Mouse (Mus musculus) ovary, adult 18-20 months (tissue): ENCODE data around the gene Lrrc43.

ENCODE experiments used
- DNase-seq: peaks from one replicate; pipeline ENCODE4 v3.0.0; 2022; ENCODE audit warnings: low spot score, mixed read lengths

Gene Lrrc43

DNA sequence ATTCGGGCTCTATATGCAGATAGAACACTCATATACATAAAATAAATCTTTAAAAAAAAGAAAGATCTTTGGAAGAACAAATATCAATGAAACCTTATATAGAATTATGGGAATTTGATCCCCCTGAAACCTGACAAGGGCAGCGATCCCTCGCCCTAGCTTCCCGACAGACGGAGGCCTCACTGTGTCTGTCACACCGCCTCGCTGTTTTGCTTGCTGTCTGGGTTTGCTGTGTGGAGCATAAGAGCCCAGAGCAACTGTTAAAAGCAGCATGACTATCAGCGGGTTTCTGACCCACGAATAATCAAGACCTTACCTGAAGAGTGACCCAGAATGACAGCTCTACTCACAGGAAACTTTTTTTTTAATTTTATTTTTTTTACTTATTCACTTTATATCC, 31.6 kb downstream of the Lrrc43 start:
- DNase-seq: no peak

- DNase-seq: no peak
These were observed 32.5 kb downstream of the Lrrc43 start for GRCm38 (mm10) chr5:123521621-123522020.

DNA sequence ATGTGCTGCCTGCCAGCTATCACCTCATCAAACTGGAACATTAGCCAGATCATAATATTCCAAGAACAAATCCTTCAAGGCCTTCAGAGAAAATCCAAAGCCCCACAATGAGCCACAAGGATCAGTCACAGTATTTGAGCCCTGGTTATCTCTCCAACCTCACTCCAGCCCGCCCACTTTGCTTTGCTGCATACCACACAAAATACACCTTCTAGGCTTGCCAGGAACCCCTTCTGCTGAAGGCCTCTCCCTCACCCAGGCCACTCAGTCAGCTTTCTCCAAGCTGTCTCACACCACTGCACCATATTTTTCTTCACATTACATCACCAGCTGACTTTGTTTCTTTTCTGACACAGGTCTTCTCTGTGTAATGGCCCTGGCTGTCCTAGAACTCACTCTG, 33.1 kb downstream of the Lrrc43 start:
- DNase-seq: no peak

DNA sequence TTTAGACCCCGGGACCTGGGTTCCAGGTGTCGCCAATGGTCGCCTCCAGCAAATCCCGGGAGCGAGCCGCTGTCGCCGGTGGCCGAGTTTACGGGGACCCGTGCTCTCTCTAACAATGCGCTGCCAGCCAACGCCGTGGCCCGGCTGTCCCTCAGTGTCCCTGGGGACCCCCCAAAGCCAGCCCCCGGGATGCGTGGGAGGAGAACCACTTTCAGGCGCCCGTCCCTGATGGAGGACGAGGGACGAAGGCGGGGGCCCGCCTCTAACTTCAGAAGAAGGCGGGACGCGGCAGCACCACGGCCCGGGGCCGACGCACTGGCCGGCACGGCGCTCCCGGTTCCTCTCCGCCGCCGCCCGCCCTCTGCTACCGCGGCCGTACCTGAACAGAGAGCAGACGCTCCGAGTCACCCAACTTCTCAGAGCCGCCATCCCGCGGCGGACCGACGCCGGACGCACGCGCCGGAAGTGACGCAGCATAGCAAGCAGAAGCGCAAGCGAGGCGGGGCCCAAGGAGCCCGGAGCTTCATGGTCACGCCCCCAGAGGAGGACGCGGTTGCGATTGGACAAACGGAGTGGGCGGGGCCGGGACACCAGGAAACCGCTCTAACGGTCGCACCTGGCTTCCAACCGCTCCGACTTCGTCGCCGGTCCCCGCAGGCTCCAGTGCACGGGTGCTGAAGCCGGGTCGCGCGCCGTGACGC, 34.7 kb downstream of the Lrrc43 start, which contains the start of gene Diablo:
TSS of gene Diablo (minus strand) at position 485 of the 701 bp plus-strand sequence.
- DNase-seq: peak; percentile 95

DNA sequence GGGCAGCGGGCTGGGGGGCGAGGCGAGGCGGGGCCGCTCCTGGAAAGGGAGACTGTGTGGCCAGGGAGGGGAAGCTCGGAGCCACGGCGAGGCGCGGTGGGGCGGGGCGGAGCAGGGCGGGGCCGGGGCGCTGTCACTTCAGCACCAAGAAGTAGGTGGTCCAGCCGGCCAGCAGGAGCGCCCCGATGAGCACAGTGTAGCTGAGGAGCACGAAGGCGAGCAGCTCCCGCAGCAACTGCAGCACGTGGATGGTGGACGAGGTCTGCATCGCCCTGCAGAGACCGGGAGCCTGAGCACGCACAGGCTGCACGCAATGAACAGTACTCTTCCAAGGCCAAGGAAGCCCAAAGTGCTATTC, 35.3 kb downstream of the Lrrc43 start:
- DNase-seq: no peak

GRCm38 (mm10) chr5:123525281-123525680, 36.2 kb downstream of the Lrrc43 start, which contains the start of gene Gm49027:
Gene Gm49027, minus strand, starts transcription at chr5:123525488.
- peak; percentile 1 for DNase-seq

- no peak for DNase-seq
These were observed 36.9 kb downstream of the Lrrc43 start for GRCm38 (mm10) chr5:123525916-123526495.

DNA sequence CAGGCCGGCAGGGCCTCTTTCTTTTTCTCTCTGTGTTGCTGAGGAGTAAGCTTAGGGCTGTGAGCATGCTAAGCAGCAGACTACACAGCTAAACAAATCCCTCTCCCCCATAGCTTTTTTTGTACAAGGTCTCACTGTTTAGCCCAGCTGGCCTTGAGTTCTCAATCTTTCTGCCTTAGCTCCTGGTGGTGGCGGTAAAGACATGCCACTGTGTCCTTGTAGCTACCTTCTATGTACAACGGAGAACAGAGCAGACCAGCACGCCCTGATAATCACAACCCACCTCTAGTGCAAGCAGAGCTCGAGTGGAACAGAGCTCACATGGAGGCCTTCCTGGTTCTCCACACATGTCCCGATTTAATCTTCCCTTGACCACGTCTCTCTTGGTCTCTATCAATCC, 39.5 kb downstream of the Lrrc43 start:
- DNase-seq: peak; percentile 68

DNA sequence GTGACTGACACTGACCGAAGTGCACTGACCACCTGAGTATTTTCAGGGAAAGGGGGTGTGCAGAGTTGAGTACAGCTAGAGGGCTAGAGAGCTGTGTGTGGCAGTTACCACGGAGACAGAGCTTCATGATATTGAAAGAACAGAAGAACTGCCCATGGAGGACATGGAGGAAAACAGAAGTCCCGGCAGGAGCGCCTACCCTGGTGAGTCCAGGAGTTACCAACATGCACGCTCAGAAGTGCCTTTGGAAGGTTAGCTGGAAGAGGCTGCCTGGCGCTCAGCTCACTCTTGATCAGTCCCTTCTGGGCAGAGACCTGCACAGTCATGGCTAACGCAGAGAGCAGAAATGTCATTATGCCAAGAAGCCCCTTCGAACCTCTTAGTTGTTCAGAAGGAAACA, 41.0 kb downstream of the Lrrc43 start:
- DNase-seq: no peak

GRCm38 (mm10) chr5:123533801-123534200, 44.7 kb downstream of the Lrrc43 start:
- peak; percentile 45 for DNase-seq

DNA sequence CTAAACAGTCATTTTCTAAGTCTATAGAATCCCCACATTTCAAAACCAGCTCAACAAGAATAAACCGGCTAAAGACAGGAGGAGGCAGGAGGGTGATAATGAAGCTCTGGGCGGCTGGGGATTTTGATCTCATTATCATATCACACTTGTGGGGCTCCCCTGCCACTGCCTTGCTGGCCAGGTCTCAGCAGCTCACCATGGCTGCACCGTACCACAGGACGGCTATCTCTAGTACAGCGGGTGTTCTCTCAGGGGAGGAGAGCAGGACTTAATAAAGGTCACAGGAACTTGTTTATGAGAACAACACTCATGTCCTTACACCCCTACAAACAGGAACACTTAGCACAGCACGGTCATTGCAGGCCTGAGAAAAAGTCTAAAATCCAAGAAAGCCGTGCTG, 66.6 kb downstream of the Lrrc43 start:
- no peak for DNase-seq

DNA sequence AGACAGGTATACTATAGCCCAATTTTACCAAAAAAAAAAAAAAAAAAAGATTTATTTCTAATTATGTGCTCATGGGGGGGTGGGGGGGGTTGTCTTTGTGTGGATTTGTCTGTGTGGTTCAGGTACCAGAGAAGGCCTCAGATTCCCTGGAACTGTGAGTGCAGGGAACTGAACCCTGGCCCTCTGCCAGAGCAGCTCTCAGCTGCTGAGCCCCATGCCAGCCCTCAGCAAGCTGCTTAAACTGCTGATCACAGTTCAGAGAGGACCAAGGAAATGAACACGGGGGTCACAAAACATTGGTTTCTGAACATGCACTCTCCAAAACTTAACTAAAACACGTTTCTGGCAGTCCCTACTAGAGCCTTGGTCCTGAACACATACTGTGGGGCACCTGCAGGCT, 67.3 kb downstream of the Lrrc43 start:
- no peak for DNase-seq
